Mouse (Mus musculus) spleen, adult 2 months (tissue): ENCODE results near the gene Serpina1a. TPM values are rescaled to one million over a fixed set of nuclear protein-coding genes. Genes with fewer than 3 reads are reported as not detected.
"Not testable (repeated sequence)": the region's sequence is repeated elsewhere in the genome, so short reads cannot be mapped to it uniquely, and the experiment has no call there.

ENCODE experiments used
- DNase-seq, 2 experiments: peaks; one replicate each; pipeline versions ENCODE4 v3.0.0 to v3.0.0-alpha.2; 2012 to 2021; ENCODE audit warnings: low spot score in 2 of 2, low read depth in 1 of 2
- H3K27ac ChIP-seq: fragments of 200-500 bp; 2 replicates; pipeline ENCODE4 v1.5.1; 2012; ENCODE audit warnings: low read length, inconsistent platforms; ENCODE audit not compliant: insufficient read depth
- H3K27me3 ChIP-seq: fragments of 200-500 bp; 2 replicates; pipeline ENCODE4 v1.6.1; 2012; ENCODE audit warnings: mild to moderate bottlenecking, moderate library complexity, low read length, inconsistent platforms; ENCODE audit not compliant: control insufficient read depth, insufficient read depth
- H3K36me3 ChIP-seq: fragments of 200-500 bp; 2 replicates; pipeline ENCODE4 v1.6.1; 2012; ENCODE audit warnings: mild to moderate bottlenecking, low read length, inconsistent platforms; ENCODE audit not compliant: control insufficient read depth, insufficient read depth
- H3K4me1 ChIP-seq: fragments of 200-500 bp; 2 replicates; pipeline ENCODE4 v1.6.1; 2011; ENCODE audit warnings: inconsistent platforms; ENCODE audit not compliant: control insufficient read depth, insufficient read depth, insufficient read length
- H3K4me3 ChIP-seq: fragments of 200-500 bp; 2 replicates; pipeline ENCODE4 v1.5.1; 2011; ENCODE audit warnings: mild to moderate bottlenecking, inconsistent platforms; ENCODE audit not compliant: insufficient read depth, insufficient read length; ENCODE audit errors: extremely low read depth
- CTCF ChIP-seq: fragments of 200-500 bp; IDR thresholded peaks from 2 replicates; pipeline ENCODE4 v1.5.1; 2011; ENCODE audit warnings: mild to moderate bottlenecking, inconsistent platforms; ENCODE audit not compliant: insufficient read depth, insufficient read length, insufficient replicate concordance; ENCODE audit errors: extremely low read depth
- POLR2A ChIP-seq: fragments of 200-500 bp; IDR thresholded peaks from 2 replicates; pipeline ENCODE4 v1.6.1; 2011; ENCODE audit warnings: low read depth, low read length, inconsistent platforms
- WGBS: fragments of 180-500 bp; shearing (Covaris S2); methylation state at CpG from one replicate; pipeline ENCODE4 v1.1.7; 2018; 5-methylcytosine and 5-hydroxymethylcytosine counted together
- polyA plus RNA-seq: library from polyadenylated mRNA; depleted of rRNA; stranded (reverse); fragments of >200 nt; gene quantifications from 2 replicates; pipeline ENCODE4 v1.2.3, GENCODE M21; 2012; rRNA removed

The Serpina1a gene
- polyA plus RNA-seq = 0.64 and 11.8 TPM in 2 replicates

DNA sequence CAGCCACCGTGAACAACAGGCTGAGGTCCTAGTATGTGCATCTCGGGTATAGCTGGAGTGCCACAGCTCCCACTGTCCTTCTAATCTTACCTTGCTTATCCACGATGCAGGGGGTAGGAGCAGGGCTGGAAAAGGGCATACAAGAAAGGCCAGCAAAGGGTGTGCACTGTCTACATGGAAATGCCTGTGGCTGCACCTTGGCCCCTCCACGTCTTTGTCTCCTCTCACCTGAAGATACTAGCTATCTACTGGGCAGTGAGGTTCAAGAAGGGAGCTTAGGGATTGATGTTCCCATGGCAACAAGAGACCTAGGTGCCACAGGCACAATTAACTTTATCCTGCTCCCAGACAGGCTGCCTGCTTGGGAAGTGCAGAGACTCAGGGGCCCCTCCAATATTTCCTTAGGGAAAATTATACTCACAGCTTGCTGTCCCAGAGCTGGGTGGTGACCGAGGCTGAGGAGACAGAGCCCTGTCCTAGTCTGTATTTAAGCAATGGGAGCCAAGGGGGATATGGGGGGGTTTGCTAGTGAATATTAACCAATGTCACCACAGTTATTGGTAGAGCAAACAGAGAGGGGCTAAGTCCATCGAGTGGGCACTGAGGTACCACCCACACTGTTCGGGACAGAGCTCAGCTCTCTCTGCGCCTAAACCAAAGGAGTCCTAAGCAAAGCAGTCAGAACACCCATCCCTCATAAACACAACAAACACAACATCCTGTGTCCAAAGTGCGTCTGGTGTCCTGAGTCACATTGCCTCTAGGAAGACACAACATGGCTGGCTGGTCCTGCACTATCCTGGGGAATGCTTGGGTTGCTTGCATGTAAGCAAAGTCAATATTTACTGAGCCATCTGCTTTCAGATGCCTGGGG lies at the start of gene Serpina1a:
Gene Serpina1a, minus strand, starts transcription at position 462 of the 874 bp plus-strand sequence.
- H3K4me3 ChIP-seq, DNase-seq, H3K27ac ChIP-seq, H3K36me3 ChIP-seq, H3K4me1 ChIP-seq, H3K27me3 ChIP-seq: not testable (repeated sequence)
- 85% methylated on average over 9 of the region's 9 CpGs for WGBS

DNA sequence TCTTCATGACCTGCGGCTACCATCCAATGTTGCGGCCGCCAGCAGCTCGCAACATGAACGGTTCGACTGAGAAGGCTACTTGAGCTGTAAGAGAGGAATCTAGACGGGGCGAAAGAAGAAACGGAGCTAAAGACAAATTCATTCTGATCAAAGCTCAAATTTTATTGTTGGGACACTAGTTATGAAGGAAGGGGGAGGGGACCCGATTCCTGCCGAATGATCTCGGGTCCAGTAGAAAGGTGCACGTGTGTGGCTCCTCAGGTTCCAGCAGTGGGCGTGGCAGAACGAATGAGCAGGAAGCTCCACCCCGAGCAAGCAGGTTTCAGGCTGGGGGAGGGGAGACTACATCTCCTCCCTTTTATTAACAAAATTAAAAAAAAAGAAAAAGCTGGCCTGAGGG lies 45.8 kb upstream of the Serpina1a start:
- 94% methylated on average over 12 of the region's 16 CpGs for WGBS
- not testable (repeated sequence) for H3K27me3 ChIP-seq, H3K27ac ChIP-seq, H3K4me1 ChIP-seq, DNase-seq, H3K4me3 ChIP-seq, H3K36me3 ChIP-seq

DNA sequence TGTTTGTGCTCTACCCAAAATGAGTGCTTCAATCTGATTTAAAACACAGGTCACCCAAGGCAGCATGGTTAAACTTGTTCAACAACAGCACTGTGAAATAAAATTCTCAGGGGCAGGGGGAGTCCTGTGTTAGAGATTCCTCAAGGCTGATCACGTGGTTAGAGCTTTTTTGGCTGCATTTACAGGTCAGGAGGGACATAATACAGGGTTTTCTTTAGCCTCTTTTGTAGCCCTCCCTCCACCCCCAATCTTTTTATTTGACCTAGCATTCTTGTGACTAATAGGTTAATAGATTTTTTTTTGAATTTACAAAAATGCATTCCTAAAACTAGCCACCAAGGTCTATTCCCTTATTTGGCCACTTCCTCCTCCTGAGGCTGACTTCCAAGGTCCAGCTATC lies 44.4 kb upstream of the Serpina1a start:
- not testable (repeated sequence) for H3K27ac ChIP-seq, H3K36me3 ChIP-seq, H3K4me3 ChIP-seq, H3K4me1 ChIP-seq, H3K27me3 ChIP-seq, DNase-seq
- 30% methylated on average over 1 of the region's 1 CpGs for WGBS

DNA sequence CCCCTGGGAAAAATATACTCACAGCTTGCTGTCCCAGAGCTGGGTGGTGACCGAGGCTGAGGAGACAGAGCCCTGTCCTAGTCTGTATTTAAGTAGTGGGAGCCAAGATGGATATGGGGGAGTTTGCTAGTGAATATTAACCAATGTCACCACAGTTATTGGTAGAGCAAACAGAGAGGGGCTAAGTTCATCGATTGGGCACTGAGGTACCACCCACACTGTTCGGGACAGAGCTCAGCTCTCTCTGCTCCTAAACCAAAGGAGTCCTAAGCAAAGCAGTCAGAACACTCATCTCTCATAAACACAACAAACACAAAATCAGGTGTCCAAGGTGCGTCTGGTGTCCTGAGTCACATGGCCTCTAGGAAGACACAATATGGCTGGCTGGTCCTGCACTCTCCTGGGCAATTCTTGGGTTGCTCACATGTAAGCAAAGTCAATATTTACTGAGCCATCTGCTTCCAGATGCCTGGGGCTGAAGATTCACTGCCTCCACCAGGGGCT lies 41.5 kb upstream of the Serpina1a start, which contains the start of gene Serpina1c:
Gene Serpina1c, minus strand, starts transcription at position 51 of the 504 bp plus-strand sequence.
- not testable (repeated sequence) for H3K27ac ChIP-seq, H3K4me1 ChIP-seq, H3K36me3 ChIP-seq, H3K4me3 ChIP-seq, DNase-seq, H3K27me3 ChIP-seq
- 79% methylated on average over 4 of the region's 4 CpGs for WGBS

DNA sequence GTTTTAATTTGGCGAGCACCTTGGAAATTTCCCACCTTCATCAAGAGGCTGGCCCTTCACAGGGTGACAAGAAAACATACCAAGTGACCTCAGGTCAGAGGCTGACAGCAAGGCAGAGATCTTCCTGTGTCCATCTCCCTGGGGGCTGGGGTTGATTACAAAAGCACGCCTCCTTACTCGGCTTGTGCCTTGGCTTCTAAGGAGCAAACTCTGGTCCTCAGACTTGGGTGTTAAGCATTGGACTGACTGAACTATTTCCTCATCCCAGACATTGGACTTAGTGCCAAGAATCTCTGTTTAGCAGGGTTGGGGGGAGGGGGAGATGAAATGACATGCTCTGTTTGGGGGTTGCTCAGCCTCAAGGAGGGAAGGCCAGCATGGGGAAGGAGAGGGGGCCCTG lies 38.6 kb upstream of the Serpina1a start:
- not testable (repeated sequence) for H3K36me3 ChIP-seq, H3K27ac ChIP-seq, H3K4me1 ChIP-seq, DNase-seq, H3K4me3 ChIP-seq, H3K27me3 ChIP-seq
- WGBS = 88% methylated on average over 3 of the region's 3 CpGs

DNA sequence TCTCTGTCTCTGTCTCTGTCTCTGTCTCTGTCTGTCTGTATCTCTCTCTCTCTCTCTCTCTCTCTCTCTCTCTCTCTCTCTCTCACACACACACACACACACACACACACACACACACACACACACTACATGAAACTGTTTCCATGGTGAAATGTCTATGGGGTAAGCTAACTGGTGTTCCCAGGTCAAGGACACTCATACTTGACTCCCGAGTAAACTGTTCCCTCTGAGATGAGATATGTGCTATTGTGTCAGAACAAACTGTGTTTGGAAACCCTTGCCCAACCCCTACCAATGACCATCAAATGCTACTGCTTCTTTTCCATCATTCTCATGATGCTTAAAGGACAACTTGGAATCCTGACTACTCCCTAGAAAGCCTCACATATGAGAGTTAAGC lies 3.5 kb upstream of the Serpina1a start:
- H3K36me3 ChIP-seq, H3K4me3 ChIP-seq, DNase-seq, H3K4me1 ChIP-seq, H3K27me3 ChIP-seq, H3K27ac ChIP-seq: not testable (repeated sequence)
- 81% methylated on average over 1 of the region's 1 CpGs for WGBS

DNA sequence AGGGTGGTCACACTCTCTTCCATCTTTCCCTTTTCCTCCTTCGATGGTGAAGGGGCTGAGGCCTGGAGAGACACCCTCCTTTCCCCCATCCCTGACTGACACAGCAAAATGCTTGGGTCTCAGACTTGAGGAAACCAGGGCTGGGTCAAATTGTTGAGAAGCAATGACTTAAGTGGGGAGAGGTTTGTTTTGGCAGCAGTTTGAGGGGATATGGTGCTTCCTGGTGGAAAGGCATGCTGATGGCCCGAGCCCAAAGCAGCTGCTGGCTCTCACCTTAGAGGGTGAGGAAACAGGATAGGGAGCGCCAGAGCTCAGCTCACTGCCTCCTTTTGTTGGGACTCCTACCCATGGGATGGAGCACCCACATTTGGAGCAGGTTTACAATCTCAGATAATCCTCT lies 2.4 kb downstream of the Serpina1a start:
- no peak for DNase-seq
- H3K4me3 ChIP-seq = no peak overlapping the region
- WGBS = 58% methylated on average over 3 of the region's 3 CpGs

DNA sequence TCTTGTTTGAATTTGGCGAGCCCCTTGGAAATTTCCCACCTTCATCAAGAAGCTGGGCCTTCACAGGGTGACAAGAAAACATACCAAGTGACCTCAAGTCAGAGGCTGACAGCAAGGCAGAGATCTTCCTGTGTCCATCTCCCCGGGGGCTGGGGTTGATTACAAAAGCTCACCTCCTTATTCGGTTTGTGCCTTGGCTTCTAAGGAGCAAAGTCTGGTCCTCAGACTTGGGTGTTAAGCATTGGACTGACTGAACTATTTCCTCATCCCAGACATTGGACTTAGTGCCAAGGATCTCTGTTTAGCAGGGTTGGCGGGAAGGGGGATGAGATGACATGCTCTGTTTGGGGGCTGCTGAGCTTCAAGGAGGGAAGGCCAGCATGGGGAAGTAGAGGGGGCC lies 2.8 kb downstream of the Serpina1a start:
- H3K27ac ChIP-seq, H3K27me3 ChIP-seq, H3K36me3 ChIP-seq, H3K4me3 ChIP-seq, H3K4me1 ChIP-seq, DNase-seq: not testable (repeated sequence)
- 75% methylated on average over 3 of the region's 4 CpGs for WGBS

More for the DNA sequence above, 2.4 kb downstream of the Serpina1a start:
- Histone ChIP-seq H3K4me1 (no peaks in the 10 kb centered on the region), H3K27ac (no peak overlapping the region), H3K36me3 (no peaks in the 10 kb centered on the region), H3K27me3 (no peaks in the 10 kb centered on the region)
- TF ChIP-seq POLR2A = no peak
- no peak for TF ChIP-seq CTCF

DNA sequence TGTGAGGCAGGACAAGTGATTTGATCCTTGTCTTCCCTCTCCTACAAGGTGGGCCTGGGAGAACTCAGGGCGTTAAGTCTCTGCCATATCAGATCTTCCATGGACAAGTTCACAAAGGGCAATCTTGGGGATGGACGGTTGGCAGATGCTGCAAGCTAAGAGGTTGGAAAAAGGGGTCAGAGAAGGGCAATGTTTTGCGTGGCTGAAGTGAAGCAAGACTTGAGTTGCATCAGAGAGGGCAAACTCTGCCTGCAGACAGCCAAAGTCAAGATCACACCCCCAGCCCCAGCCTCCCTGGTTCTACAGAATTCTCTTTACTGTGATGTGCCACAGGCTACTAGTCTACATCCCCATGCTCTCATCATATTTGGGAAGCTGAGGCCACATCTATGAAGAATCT lies 3.8 kb downstream of the Serpina1a start:
- WGBS = 76% methylated on average over 3 of the region's 3 CpGs
- H3K27me3 ChIP-seq, DNase-seq, H3K27ac ChIP-seq, H3K36me3 ChIP-seq, H3K4me1 ChIP-seq, H3K4me3 ChIP-seq: not testable (repeated sequence)

DNA sequence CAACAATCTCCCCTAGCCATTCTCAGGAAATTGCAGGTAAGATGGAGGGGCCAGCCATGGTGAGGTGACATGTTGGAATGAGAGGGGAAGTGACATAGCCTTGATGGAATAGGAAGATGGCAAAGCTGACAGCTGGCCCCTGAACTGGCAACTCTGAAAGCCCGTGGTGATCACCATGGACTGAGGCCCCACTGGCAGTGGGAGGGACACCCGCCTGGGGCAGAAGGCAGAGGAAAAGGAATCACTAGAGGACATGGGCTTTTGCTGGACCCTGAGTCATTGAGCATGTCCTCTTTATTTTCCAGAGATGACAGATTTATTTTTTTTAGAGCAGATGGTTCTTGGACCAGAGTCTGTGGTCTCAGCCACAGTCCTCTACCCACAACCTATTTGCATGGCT lies 10.3 kb downstream of the Serpina1a start:
- H3K4me1 ChIP-seq, DNase-seq, H3K4me3 ChIP-seq, H3K27me3 ChIP-seq, H3K36me3 ChIP-seq, H3K27ac ChIP-seq: not testable (repeated sequence)
- WGBS = 77% methylated on average over 2 of the region's 2 CpGs

DNA sequence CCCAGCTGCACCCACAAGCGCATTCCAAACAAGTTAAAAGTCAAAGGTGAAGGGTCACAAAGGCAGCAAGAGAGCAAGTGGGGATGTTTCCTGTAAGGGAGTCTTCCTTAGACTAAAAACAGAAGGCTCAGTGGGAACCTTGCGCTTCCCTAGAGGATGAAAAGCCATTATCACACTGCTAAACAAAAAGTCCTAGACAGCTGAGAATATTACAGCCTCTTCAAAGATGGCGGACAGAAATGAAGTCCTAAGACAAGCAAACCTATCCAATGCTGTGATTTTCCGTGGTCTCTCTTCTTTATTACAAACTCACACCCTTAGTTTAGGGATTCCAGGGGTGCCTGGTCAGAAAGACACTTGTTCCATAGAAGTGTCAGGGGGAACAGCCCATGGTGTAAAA lies 33.1 kb downstream of the Serpina1a start, which contains the start of gene Serpina1b:
Gene Serpina1b, minus strand, starts transcription at position 101 of the 400 bp plus-strand sequence.
- DNase-seq, H3K27me3 ChIP-seq, H3K36me3 ChIP-seq, H3K27ac ChIP-seq, H3K4me1 ChIP-seq, H3K4me3 ChIP-seq: not testable (repeated sequence)
- WGBS = 84% methylated on average over 4 of the region's 4 CpGs
